Mouse (Mus musculus): ENCODE results near the gene Ophn1. TPM values are rescaled to one million over a fixed set of nuclear protein-coding genes. Genes with fewer than 3 reads are reported as not detected.

The Ophn1 gene
- 29.5 and 32.8 TPM in 2 replicates for polyA plus RNA-seq (2016; fragmentation: Nextera tagmentation; extraction: Ambion mirVana)

GRCm38 (mm10) chrX:98890406-98891116 is at the start of gene Ophn1:
Ophn1 (minus strand) TSS chrX:98891025.
- Histone ChIP-seq H3K9me3 (no peaks in the 10 kb centered on the region), H3K4me2 (peak within 1 kb of the TSS; percentile 54), H3K36me3 (replicated peaks) (no peaks in the 10 kb centered on the region), H3K27ac (peak within 1 kb of the TSS; percentile 83), H3K4me3 (replicated peaks) (peak within 1 kb of the TSS; percentile 58), H3K9ac (peak within 1 kb of the TSS; percentile 57), H3K4me1 (peaks cover 4% of the 10 kb centered on the region; the same call in 1 of the 2 replicates), H3K27me3 (peaks cover 14% of the 10 kb centered on the region; the same call in 1 of the 2 replicates)
- ATAC-seq (ENCODE audit: low FRiP score) = peak; percentile 94
- 13% methylated on average over 48 of the region's 48 CpGs for WGBS

- H3K27ac ChIP-seq = peak overlapping the region; percentile 91
- no peaks in the 10 kb centered on the region for H3K36me3 ChIP-seq (replicated peaks)
- peak overlapping the region; percentile 71 for H3K9ac ChIP-seq
- no peaks in the 10 kb centered on the region for H3K27me3 ChIP-seq
- H3K4me3 ChIP-seq (replicated peaks) = peak overlapping the region; percentile 53
- no peaks in the 10 kb centered on the region for H3K9me3 ChIP-seq
- 30% methylated on average over 56 of the region's 57 CpGs for WGBS
- ATAC-seq (ENCODE audit: low FRiP score) = peak; percentile 90
- H3K4me2 ChIP-seq = peak overlapping the region; percentile 55
- peaks cover 11% of the 10 kb centered on the region for H3K4me1 ChIP-seq
Observed at GRCm38 (mm10) chrX:98937555-98938294, 46.9 kb upstream of the Ophn1 start.

DNA sequence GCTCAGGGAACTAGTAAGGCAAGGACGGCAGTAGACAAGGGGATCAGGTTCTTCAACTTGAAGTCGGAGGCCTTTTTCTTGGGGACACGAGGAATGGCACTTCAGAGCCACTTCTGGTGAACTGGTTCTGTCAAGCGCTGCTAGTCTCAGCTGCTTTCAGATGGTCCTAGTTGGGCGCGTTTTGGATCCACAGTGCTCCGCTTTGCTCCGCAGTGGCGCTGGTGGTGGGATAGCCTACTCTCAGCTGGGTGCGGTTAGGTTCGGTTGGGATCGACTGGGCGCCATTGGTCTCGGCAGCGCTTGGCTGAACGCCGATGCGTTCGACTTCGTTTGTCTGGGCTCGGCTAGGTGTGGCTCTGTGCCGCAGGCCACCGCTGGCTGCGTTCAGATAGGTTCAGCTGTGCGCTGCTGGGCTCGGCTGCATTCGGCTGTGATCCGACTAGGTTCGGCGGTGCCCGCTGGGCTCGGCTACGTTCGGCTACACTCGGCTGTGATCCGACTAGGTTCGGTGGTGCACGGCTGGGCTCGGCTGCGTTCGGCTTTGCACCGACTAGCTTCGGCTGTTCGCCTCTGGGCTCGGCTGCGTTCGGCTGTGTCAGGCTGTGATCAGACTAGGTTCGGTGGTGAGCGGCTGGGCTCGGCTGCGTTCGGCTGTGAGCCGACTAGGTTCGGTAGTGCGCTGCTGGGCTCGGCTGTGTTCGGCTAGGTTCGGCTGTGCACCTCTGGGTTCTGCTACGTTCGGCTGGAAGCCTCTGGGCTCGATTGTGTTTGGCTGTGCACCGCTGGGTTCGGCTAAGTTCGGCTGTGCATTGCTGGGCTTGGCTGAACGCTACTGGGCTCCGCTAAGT is 46.1 kb upstream of the Ophn1 start:
- Histone ChIP-seq H3K27me3 (no peaks in the 10 kb centered on the region), H3K4me1 (peaks cover 11% of the 10 kb centered on the region), H3K9ac (peak overlapping the region; percentile 71), H3K4me2 (peak overlapping the region; percentile 53), H3K27ac (peak overlapping the region; percentile 91), H3K9me3 (no peaks in the 10 kb centered on the region), H3K4me3 (replicated peaks) (peak overlapping the region; percentile 53), H3K36me3 (replicated peaks) (no peaks in the 10 kb centered on the region)
- WGBS = 19% methylated on average over 66 of the region's 66 CpGs
- ATAC-seq (ENCODE audit: low FRiP score) = peak; percentile 95

- no peak for ATAC-seq (ENCODE audit: low FRiP score)
- 72% methylated on average over 3 of the region's 3 CpGs for WGBS
Observed at GRCm38 (mm10) chrX:98936101-98936500, 45.3 kb upstream of the Ophn1 start, which contains the start of gene Yipf6. Yipf6 (plus strand) TSS chrX:98936316.

DNA sequence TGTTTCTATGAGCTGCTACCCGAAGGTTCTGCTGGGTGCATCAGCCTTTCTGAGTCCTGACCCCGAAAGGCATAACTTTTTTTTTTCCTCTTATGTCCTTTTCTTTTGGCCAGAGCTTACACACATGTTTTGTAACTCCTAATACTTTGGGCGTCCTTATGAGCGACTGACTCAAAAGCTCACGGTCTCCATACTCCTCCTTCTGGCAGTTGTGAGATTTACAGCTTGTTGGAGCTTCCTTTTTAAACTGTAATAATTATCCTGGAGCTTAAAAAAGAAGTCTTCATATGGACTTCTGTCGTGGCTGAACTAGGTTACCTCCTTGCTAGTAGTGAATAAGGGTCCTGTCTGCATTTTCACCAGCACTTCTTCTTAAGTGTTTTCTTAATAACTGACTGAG is 28.6 kb upstream of the Ophn1 start:
- WGBS = 23% methylated on average over 6 of the region's 6 CpGs
- Histone ChIP-seq H3K36me3 (replicated peaks) (no peaks in the 10 kb centered on the region), H3K27me3 (0 out of 2 replicates have a peak, but pooled peaks cover 3% of the 10 kb centered on the region), H3K27ac (no peak overlapping the region), H3K4me3 (replicated peaks) (no peak overlapping the region), H3K4me1 (no peaks in the 10 kb centered on the region), H3K4me2 (no peak overlapping the region), H3K9me3 (no peaks in the 10 kb centered on the region), H3K9ac (no peak overlapping the region)
- ATAC-seq (ENCODE audit: low FRiP score) = no peak

More at GRCm38 (mm10) chrX:98936101-98936500, 45.3 kb upstream of the Ophn1 start, which contains the start of gene Yipf6:
- no peaks in the 10 kb centered on the region for H3K9me3 ChIP-seq
- H3K27me3 ChIP-seq = no peaks in the 10 kb centered on the region
- peak within 1 kb of the TSS; percentile 91 for H3K27ac ChIP-seq
- H3K4me2 ChIP-seq = peak within 1 kb of the TSS; percentile 53
- H3K9ac ChIP-seq = peak within 1 kb of the TSS; percentile 71
- no peaks in the 10 kb centered on the region for H3K36me3 ChIP-seq (replicated peaks)
- H3K4me3 ChIP-seq (replicated peaks) = peak within 1 kb of the TSS; percentile 53
- H3K4me1 ChIP-seq = peaks cover 11% of the 10 kb centered on the region

DNA sequence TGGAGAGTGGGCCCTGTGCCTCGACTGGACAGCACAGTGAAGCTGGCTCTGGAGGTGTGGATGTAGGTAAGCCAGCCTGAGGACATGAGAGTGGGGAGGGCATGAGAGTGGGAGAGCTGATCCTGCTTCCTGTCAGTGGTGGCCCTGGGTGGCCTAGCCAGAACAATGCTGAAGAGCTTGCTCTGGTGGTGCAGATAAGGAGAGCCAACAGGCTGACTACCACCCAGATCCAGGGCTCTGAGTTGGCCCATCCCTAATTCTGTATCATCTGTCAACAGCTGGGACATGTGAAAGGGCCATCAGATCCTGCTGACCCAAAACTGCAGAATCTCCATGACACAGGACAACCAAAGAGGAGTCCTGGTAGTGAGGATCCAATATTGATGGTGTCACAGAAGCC is 18.1 kb upstream of the Ophn1 start:
- Histone ChIP-seq H3K9ac (no peak overlapping the region), H3K4me3 (replicated peaks) (no peak overlapping the region), H3K9me3 (no peaks in the 10 kb centered on the region), H3K36me3 (replicated peaks) (no peaks in the 10 kb centered on the region), H3K27me3 (no peaks in the 10 kb centered on the region; the same call in 1 of the 2 replicates), H3K27ac (no peak overlapping the region), H3K4me1 (no peaks in the 10 kb centered on the region), H3K4me2 (no peak overlapping the region)
- 55% methylated on average over 1 of the region's 1 CpGs for WGBS
- ATAC-seq (ENCODE audit: low FRiP score) = no peak

GRCm38 (mm10) chrX:98904226-98904625 is 13.4 kb upstream of the Ophn1 start:
- Histone ChIP-seq H3K4me2 (no peak overlapping the region), H3K27me3 (no peaks in the 10 kb centered on the region; the same call in 1 of the 2 replicates), H3K27ac (no peak overlapping the region), H3K4me1 (no peaks in the 10 kb centered on the region), H3K36me3 (replicated peaks) (no peaks in the 10 kb centered on the region), H3K9ac (no peak overlapping the region), H3K4me3 (replicated peaks) (no peak overlapping the region), H3K9me3 (no peaks in the 10 kb centered on the region)
- no peak for ATAC-seq (ENCODE audit: low FRiP score)
- WGBS = 83% methylated on average over 6 of the region's 6 CpGs

- WGBS = 87% methylated on average over 3 of the region's 3 CpGs
- Histone ChIP-seq H3K9me3 (no peaks in the 10 kb centered on the region), H3K27me3 (no peaks in the 10 kb centered on the region), H3K4me2 (no peak overlapping the region), H3K4me1 (no peaks in the 10 kb centered on the region), H3K4me3 (replicated peaks) (no peak overlapping the region), H3K9ac (no peak overlapping the region), H3K36me3 (replicated peaks) (no peaks in the 10 kb centered on the region), H3K27ac (no peak overlapping the region)
- ATAC-seq (ENCODE audit: low FRiP score) = no peak
Observed at GRCm38 (mm10) chrX:98898307-98898706, 7.5 kb upstream of the Ophn1 start.

GRCm38 (mm10) chrX:98890072-98890405 is 786 bp downstream of the Ophn1 start:
- peak overlapping the region; percentile 58 for H3K4me3 ChIP-seq (replicated peaks)
- H3K9me3 ChIP-seq = no peaks in the 10 kb centered on the region
- ATAC-seq (ENCODE audit: low FRiP score) = peak; percentile 44
- peaks cover 4% of the 10 kb centered on the region; the same call in 1 of the 2 replicates for H3K4me1 ChIP-seq
- H3K36me3 ChIP-seq (replicated peaks) = no peaks in the 10 kb centered on the region
- H3K4me2 ChIP-seq = peak overlapping the region; percentile 54
- peak overlapping the region; percentile 57 for H3K9ac ChIP-seq
- 12% methylated on average over 14 of the region's 14 CpGs for WGBS
- peak overlapping the region; percentile 83 for H3K27ac ChIP-seq
- H3K27me3 ChIP-seq = peaks cover 14% of the 10 kb centered on the region; the same call in 1 of the 2 replicates

DNA sequence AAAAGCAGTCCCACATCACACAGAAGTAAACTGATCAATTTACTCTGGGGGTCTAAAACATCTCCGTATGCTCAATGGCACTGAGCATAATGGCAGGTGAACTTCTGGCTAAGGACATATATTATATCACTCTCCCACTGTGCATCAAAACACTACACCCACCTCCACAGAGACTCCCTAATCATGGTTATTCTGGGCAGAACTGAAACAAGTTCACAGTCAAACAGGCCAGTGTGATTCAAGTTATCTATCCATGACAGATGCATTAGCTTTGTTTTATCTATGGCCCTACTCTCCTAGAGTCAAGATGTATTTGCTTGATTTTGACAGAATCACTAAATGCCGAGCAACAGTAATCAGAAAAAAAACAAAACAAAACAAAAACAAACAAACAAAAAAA is 8.8 kb downstream of the Ophn1 start:
- Histone ChIP-seq H3K4me2 (no peak overlapping the region), H3K27me3 (no peaks in the 10 kb centered on the region), H3K27ac (no peak overlapping the region), H3K9me3 (no peaks in the 10 kb centered on the region), H3K9ac (no peak overlapping the region), H3K4me3 (replicated peaks) (no peak overlapping the region), H3K4me1 (no peaks in the 10 kb centered on the region), H3K36me3 (replicated peaks) (no peaks in the 10 kb centered on the region)
- WGBS = 92% methylated on average over 2 of the region's 2 CpGs
- ATAC-seq (ENCODE audit: low FRiP score) = no peak

DNA sequence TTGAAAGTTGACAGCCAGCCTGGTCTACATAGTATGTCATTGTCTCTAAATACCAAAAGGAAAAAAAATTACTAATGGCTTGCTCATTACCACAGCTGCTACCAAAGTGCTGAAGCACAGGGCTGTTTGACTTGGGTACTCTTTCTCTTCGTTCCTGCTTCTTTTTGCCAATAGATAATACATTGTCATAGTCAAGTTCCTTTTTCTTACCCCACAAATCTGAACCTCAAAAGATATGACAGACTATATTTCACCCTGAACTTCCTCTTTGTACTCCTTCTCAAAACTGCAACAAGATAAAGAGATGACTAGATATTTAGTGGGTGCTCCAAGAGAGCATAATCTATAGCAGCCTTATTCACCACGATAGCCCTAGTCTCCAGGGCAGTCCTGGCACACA is 9.7 kb downstream of the Ophn1 start:
- WGBS = 81% methylated on average over 2 of the region's 2 CpGs
- H3K4me2 ChIP-seq = no peak overlapping the region
- no peak overlapping the region for H3K27ac ChIP-seq
- H3K4me1 ChIP-seq = no peaks in the 10 kb centered on the region
- H3K4me3 ChIP-seq (replicated peaks) = no peak overlapping the region
- no peak overlapping the region for H3K9ac ChIP-seq
- ATAC-seq (ENCODE audit: low FRiP score) = no peak
- H3K36me3 ChIP-seq (replicated peaks) = no peaks in the 10 kb centered on the region
- no peaks in the 10 kb centered on the region for H3K9me3 ChIP-seq
- H3K27me3 ChIP-seq = no peaks in the 10 kb centered on the region

DNA sequence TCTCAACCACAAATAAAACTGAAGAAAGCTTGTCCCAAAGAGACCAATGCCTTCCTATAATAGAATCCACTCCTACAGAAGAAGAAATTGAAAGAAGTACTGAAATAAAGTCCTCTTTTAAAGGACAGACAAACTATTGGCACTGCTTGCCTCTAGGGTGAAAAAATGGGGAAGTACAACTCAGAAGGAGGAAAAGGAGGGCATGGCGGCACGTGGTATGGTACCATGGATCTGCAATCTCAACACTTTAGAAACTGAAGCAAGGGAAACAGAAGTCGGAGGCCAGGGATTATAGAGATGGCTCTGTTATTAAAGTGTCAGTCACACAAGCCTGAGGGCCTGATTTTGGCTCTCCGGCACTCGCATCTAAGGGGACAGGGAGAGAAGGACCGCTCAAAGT is 10.5 kb downstream of the Ophn1 start:
- Histone ChIP-seq H3K27me3 (no peaks in the 10 kb centered on the region), H3K9me3 (no peaks in the 10 kb centered on the region), H3K4me3 (replicated peaks) (no peak overlapping the region), H3K4me2 (no peak overlapping the region), H3K36me3 (replicated peaks) (no peaks in the 10 kb centered on the region), H3K4me1 (0 out of 2 replicates have a peak, but pooled peaks cover 1% of the 10 kb centered on the region), H3K27ac (no peak overlapping the region), H3K9ac (no peak overlapping the region)
- 94% methylated on average over 6 of the region's 6 CpGs for WGBS
- no peak for ATAC-seq (ENCODE audit: low FRiP score)
